ENCODE assay signal across 22 mouse cellular contexts in the genomic region with DNA sequence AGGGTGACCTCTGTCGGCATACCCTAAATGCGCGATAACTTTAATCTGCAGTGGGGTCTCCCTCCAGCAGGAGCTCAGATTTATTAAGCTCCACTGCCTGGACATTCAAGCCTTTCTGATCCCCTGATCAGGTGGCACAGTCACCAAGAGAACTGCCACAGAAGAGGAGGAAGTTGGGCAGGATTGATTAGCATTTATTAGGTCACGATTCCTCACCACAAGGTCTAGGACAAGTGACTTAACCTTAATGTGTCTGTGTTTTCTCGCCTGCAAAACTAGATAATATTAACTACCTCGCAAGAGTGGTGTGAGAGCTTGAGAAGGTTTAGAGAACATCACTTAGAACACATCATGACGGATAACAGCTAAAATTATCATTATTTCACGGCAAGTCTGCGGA. TPM values are rescaled to one million over a fixed set of nuclear protein-coding genes. Genes with fewer than 3 reads are reported as not detected.
"Had no signal": no experiment of that assay in that cellular context is flagged by ENCODE, and none has a peak within 500 bp of the region (broad histone marks: within the 10 kb centered on the region; RNA-seq: fewer than 3 reads in every experiment).

No protein-coding gene starts in this region.

- H3K9me3 ChIP-seq: neural tube, embryonic 12.5 days; neural tube, embryonic 13.5 days; neural tube, embryonic 15.5 days; stomach, embryonic 15.5 days had no signal

- H3K27ac ChIP-seq: neural tube, embryonic 12.5 days; neural tube, embryonic 13.5 days; neural tube, embryonic 15.5 days; stomach, embryonic 15.5 days; stomach, postnatal 0 days had no signal

- H3K4me3 ChIP-seq: neural tube, embryonic 12.5 days; neural tube, embryonic 13.5 days; neural tube, embryonic 15.5 days; stomach, embryonic 15.5 days had no signal

- DNase-seq: right cerebral cortex, adult 18-20 months; right cerebral cortex, postnatal 14 days; right cerebral cortex, postnatal 25 days; right cerebral cortex, postnatal 4 days; spleen, adult 18-20 months; thymus, adult 18-20 months; thymus, postnatal 14 days; thymus, postnatal 36 days had no signal

- H3K36me3 ChIP-seq: neural tube, embryonic 12.5 days; neural tube, embryonic 13.5 days; neural tube, embryonic 15.5 days; stomach, embryonic 15.5 days had no signal

- H3K4me2 ChIP-seq: neural tube, embryonic 12.5 days; neural tube, embryonic 13.5 days; neural tube, embryonic 15.5 days; stomach, embryonic 15.5 days had no signal

- H3K9ac ChIP-seq: neural tube, embryonic 12.5 days; neural tube, embryonic 13.5 days; neural tube, embryonic 15.5 days; stomach, embryonic 15.5 days had no signal

RNA-seq across cellular contexts. Expression of a gene that starts 2.7 kb away (rescaled TPM):
- total RNA-seq: neutrophil, adult 5-6 weeks had no signal
- polyA plus RNA-seq: neural tube, embryonic 12.5 days; neural tube, embryonic 13.5 days; neural tube, embryonic 14.5 days; neural tube, embryonic 15.5 days; small intestine, adult 2 months; spleen, adult 2 months; testis, adult 2 months; thymus, adult 2 months; thymus, postnatal 0 days; urinary bladder, adult 2 months had no signal

RNA-seq across cellular contexts. Expression of a gene that starts 4.7 kb away (rescaled TPM):
- total RNA-seq: neutrophil, adult 5-6 weeks had no signal
- polyA plus RNA-seq: stomach, embryonic 14.5 days; stomach, postnatal 0 days had no signal

RNA-seq across cellular contexts. Expression of a gene that starts 41.8 kb away (rescaled TPM):
- polyA plus RNA-seq: neural tube, embryonic 12.5 days; neural tube, embryonic 13.5 days; neural tube, embryonic 15.5 days; spleen, adult 2 months; urinary bladder, adult 2 months had no signal
